Mouse (Mus musculus): ENCODE measurements at regions not wholly inside any gene's neighbourhood (a gene's known extent, or its start where the extent isn't known, plus 50 kb on each side); places are given as distances from the start of the nearest gene placed in this dataset.

DNA sequence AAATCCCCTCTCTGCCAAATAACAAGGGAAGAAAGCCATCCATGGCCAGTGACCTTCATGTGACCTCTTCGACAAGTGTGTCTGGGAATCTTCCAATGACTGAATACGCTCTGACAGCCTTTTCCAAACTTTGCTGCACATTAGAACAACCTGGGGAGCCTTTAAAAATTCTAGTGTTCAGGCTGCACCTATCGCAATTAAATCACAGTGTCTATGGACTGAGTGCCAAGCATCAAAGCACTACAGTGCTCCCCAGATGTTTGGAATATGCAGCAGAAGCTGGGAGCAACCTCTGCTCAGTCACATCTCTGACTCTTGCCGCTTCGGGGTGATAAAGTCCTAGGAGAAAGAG is 370.2 kb upstream of the Atp2b1 start:
- DNase-seq = no peak
- intact Hi-C loops (cut with DNase I) = no loop called here

DNA sequence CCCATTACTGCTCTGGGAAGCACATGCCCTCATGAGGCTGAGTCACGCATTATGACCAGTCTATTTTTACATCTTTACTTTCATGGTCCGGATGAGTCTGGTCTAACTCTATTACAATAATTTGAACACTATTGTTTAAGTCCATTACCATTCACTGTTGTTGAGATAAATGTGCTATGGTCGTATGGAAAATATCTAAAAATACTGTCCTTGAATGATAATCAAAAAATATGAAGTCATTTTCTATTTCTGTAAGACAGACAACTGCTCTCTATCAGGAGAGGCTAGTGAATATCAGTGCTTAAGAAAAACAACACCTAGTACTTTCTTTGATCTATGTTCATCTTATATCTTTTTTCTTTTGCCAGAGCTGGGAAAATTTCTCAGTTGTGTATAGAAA is 359.6 kb upstream of the Atp2b1 start:
- DNase-seq = no peak
- intact Hi-C loops (cut with DNase I) = no loop called here

DNA sequence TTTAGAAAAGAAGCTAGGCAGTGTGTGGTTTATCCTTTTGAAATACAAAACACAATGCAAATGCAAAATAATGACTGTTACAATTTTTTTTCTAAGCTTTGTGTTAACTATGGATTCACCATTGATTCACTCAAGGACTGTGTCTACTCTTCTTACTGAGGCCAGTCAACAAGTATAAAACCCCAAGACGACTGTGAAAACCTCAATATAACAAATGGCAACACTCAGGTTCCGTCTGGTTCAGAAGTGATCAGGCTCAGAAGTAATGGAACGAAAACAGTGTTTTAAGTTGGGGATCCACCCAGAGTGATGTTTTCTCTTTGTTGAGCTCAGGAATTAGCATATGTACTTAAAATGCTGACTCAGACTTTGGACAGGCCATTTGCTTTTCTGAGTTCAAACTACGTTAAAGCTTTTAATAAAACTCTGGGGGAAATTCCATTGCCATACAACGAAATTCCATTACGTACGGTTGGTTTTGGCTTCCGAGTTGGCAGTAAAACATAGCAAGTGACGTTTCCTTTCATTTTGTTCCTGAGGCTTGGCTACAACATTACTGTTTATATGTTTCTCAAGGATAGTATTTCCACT is 356.6 kb upstream of the Atp2b1 start:
- DNase-seq = no peak
- intact Hi-C loops (cut with DNase I) = no loop called here

DNA sequence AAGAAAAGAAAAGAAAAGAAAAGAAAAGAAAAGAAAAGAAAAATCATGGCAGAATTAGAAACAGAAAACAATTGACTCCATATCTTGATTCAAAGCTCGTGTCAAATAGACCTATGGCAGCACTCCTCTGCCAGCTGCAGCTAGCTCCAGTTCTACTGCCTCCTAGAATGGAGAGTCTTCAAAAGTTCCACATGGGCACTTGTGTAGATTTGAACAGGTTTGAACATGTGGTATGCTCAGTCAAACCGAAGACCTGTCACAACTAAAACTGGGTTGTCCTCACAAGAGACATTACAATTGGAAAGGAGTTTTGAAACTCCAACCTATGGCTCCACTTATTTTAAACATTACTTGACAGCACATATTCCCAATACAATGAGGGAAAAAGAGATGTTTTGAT is 355.6 kb upstream of the Atp2b1 start:
- intact Hi-C loops (cut with DNase I) = no loop called here
- DNase-seq = no peak

GRCm38 (mm10) chr10:98562297-98562912 is 351.8 kb upstream of the Atp2b1 start:
- intact Hi-C loops (cut with DNase I) = no loop called here
- DNase-seq = no peak

GRCm38 (mm10) chr10:98572782-98573536 is 341.2 kb upstream of the Atp2b1 start:
- DNase-seq = no peak
- intact Hi-C loops (cut with DNase I) = no loop called here

GRCm38 (mm10) chr10:98577040-98577439 is 337.2 kb upstream of the Atp2b1 start:
- intact Hi-C loops (cut with DNase I) = no loop called here
- DNase-seq = no peak

GRCm38 (mm10) chr10:98584776-98585175 is 329.4 kb upstream of the Atp2b1 start:
- intact Hi-C loops (cut with DNase I) = no loop called here
- DNase-seq = no peak

DNA sequence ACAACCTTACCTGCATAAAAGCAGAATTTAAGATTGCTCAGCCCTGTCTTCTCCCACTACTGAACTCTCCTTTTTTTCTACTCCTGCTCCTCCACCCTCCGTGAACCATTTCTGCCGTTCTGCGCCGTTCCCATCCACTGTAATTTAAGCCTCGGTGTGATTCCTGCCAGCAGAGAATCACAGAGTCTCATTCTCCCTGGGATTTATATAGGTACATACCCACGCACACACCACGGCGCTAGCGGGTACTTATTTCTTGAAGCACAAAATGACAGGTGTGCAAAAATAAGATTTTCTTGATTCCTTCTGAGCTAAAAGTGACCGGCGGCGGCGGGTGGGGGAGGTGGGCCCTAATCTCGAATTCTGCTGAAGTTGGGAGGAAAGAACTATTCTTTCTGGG is 324.5 kb upstream of the Atp2b1 start:
- intact Hi-C loops (cut with DNase I) = no loop called here
- no peak for DNase-seq

DNA sequence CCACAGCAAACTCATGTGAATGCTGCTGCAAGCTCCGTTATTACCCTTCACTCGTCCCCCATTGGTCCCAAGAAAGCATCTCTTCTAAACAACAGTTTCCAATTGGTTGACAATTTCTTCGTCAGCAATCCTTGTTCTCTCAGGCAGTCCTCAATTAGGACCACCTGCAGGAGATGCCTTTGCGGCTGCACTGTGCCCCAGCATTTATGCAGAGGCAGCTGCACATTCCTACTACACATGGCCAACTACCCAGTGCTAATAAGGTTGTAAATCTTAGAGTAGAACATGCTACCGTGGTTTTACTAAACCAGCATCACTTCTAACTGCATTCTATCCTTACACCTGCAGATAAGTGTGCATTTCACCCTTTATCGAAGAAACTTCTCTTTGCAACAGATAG is 322.1 kb upstream of the Atp2b1 start:
- DNase-seq = no peak
- intact Hi-C loops (cut with DNase I) = no loop called here

- intact Hi-C loops (cut with DNase I) = no loop called here
- no peak for DNase-seq
These were observed 320.3 kb upstream of the Atp2b1 start for GRCm38 (mm10) chr10:98593910-98594309.

DNA sequence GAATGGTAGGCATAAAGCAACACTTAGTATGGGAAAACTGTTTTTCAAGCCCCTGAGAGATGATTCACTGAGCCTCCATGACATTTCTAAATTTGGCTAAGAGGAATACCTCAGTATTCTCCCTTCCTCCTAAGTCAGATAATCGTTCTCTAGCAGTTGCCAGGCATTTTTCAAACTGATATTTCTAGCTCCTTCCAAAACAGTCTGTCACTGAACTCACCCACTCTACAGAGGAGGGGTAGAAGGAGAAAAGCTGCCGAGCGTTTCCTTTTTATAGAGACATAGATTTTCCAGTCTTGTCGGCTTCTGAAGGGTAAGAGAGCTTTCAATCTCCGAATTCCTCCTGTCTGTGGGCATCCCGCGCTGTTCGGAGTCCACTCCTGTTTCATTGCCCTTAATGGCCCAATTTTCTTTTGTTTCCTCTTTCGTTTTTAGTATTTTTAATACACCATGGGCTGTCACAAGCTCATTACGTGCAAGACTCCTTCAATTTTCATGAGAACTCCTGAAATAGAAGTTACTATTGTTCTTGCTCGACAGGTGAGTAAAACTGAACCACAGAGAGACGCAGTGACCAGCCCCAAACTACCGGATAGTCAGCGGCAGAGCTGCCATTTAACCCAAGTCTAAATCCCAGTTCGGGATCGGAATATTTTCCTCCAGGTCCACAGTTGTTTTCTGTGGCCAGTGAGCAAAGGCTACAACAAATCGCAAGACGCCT is 305.8 kb upstream of the Atp2b1 start:
- DNase-seq = no peak
- intact Hi-C loops (cut with DNase I) = no loop called here

- intact Hi-C loops (cut with DNase I) = no loop called here
- DNase-seq = no peak
These were observed 303.5 kb upstream of the Atp2b1 start for GRCm38 (mm10) chr10:98610708-98611107.

GRCm38 (mm10) chr10:98611707-98612360 is 302.4 kb upstream of the Atp2b1 start:
- intact Hi-C loops (cut with DNase I) = no loop called here
- no peak for DNase-seq

- intact Hi-C loops (cut with DNase I) = no loop called here
- DNase-seq = peak; percentile 5
These were observed 295.3 kb upstream of the Atp2b1 start for GRCm38 (mm10) chr10:98618736-98619525.

DNA sequence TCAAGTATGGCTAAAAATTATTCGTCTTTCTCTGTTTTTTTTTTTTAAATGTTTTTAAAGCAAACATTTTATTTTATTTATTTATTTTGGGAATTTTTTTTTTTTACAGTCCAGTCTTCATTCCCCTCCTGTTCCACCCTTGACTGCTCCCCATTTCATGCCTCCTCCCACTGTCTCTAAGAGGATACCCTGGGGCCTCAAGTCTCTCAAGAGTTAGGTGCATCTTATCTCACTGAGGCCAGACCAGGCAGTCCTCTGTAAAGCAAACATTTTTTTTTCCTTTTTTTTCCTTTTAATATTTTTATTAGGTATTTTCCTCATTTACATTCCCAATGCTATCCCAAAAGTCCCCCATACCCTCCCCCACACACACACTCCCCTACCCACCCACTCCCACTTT is 290.1 kb upstream of the Atp2b1 start:
- intact Hi-C loops (cut with DNase I) = no loop called here
- DNase-seq = no peak

DNA sequence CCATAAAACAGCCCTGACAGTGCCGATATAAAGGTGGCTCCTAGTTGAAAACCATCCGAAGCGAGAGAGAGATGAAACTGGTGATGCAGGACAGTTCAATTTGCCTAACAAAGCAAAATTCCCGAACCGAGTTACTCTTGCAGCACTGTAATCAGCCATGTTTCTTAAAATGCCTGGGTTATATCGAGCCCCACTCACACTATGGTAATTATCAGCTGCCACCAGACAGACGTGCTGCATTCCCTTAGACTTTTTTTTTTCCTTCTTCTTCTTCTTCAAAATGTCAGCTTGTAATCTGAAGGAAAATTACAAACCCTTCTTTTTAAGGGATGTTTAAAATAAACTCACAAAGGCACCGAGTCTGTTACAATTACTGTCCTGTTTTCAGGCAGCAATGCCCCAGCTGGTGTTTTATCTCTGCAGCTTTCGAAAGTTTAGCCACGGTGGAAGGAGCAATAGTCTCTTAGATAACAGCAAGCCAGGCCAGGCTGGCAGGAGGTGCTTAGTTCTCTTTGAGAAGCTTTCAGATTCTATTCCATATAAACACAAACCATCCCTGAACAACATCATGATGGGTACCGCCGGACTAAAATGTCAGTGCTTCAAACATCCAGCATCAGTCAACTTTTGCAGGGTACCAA is 289.4 kb upstream of the Atp2b1 start:
- no peak for DNase-seq
- intact Hi-C loops (cut with DNase I) = no loop called here

DNA sequence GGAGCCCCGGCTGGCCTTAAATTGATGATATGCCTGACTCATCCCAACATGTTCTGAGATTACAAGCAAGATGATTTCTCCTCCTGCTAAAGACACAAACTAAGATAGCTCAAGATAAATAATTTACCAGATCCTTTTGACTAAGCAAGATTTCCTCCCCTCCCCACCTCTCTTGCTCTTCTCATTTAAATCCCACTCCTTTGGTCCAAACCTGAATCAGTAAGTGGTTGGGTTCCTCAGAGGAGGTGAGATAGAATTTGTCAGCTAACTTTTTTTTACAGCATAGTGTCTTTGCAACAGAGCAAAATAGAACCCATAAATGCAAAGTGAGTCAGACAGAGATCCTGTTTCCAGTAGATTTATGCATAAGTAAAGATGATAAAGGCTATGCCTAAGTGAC is 286.0 kb upstream of the Atp2b1 start:
- intact Hi-C loops (cut with DNase I) = no loop called here
- DNase-seq = no peak

DNA sequence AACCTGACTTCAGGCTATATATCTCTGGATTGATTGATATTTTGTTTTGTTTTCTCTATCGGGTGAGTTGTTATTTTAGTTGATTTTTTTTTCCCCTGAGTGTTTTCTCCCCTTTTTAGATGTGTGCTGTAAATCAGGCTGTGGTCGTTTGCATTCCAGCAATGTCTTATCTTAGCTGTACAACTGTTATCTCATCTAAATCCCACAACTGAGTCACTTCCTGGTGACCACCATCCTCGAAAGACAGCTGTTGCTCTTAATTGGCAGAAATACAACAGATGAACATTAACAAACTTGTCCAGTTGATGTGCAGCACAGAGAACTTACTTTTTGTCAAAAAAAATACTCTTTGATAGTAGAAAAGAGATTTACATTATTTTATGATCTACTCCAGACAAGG is 285.0 kb upstream of the Atp2b1 start:
- DNase-seq = no peak
- intact Hi-C loops (cut with DNase I) = no loop called here
